Mouse (Mus musculus): ENCODE measurements at regions not wholly inside any gene's neighbourhood (a gene's known extent, or its start where the extent isn't known, plus 50 kb on each side); places are given as distances from the start of the nearest gene placed in this dataset.

DNA sequence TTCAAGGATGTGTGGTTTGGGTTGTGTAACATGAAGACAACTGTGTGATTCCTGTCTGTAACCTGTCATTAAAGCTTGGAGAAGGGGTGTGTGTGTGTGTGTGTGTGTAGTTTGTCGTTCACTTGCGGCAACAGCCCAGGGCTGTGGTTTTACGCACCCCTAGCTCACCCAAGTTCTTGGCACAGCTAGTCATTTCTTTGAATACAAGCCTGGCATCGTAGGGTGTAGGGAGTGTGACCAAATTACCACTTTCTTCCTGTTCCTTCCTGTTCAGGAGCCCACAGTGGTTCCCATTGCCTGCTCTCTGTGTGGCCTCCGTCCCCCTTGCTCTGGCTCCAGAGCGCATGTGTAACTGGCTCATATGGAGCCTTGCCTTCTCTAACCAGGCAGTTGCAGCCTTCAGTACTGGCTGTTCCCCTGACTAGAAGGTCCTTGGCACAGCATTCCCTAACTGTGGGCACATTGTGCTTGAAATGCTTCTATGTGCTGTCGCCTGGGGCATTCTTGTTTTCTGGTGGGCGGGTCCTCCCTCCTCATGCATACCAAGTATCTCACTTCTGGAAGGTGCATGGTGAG, 167.4 kb upstream of the Ubr2 start:
- DNase-seq: no peak

DNA sequence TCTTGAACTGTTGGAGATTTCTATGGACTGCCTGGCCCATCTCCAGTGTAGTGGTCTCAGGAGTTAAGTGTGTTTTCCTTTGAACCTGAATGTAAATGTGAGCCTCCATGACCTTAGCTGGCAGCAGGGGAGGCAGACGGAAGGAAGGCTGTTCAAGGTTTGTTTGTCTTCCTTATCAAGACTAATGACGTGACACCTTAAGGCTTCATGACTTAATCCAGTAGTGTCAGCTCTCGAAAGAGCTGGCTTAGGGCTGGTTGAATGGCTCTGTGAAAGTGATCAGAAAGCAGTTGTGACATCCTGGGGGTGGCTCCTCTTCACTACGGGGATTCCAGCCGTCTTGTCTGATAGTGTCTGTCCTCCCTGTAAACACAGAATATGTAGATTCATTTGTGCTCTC, 166.0 kb upstream of the Ubr2 start:
- DNase-seq: no peak

DNA sequence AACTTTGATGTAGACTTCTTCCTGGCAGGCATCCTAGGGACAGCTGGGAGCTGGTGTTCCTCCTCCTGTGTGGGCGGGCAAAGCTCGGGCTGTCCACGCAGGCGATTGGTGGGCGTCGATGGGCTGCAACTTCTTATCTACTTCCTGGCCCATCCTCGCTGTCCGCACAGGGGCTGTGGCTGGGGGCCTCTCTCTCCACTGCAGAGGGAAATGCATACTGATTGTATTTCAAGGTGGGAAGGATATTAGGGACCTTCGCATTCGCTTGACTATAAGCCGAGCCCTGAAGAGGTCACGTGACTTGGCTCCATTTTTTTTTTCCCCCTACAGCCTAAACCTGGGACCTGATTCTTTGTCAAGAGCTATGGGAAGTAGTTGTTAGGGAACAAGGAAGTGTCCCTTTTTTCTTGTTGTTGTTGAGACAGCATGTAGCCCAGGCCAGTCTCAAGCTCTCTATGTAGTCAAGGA, 164.4 kb upstream of the Ubr2 start:
- DNase-seq: peak; percentile 89 to 94

DNA sequence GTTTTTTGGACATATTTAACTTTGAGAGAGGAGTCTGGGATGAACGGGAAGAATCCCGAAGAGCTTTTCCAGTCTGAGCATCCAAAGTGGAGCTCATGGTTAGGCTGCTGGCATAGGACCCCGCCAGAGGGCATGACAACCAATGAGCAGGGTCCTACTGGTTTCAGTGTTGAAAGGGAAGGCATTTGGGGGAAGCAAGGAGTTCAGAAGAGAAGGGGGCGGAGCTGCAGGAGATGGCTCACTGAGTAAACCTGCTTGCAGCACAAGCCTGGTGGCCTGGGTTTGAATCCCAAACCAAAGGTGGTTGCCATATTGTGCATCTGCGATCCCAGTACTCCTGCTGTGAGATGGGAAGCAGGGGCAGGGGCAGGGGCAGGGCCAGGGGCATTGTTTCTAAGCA, 161.4 kb upstream of the Ubr2 start:
- no peak for DNase-seq

DNA sequence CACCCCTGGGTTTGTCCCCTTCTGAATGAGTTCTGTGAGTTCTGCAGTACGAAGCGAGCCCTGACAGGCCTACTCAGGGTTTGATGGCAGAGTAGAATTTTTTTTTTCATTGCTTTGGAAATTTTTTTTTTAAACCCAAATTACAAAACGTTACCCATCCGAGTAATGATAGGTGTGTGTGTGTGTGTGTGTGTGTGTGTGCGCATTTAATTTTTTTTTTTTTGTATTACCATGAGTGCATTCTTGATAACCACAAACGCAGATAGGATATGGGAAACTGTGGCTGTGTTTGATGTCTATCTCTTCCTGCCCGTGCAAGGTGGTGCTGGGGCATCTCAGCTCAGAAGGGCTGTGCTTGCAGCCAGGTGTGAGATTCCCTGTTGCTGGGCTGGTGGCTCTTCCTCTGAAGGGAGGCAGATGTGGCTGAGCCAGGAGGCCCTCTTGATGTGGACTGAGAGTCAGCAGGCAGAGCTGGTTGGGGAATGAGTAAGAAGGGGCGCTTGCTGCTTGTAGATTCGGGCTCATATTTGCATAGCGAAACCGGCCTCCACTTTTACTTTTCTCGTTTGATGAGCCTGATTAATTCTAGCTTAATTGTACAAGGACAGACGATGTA, 160.7 kb upstream of the Ubr2 start:
- DNase-seq: no peak

DNA sequence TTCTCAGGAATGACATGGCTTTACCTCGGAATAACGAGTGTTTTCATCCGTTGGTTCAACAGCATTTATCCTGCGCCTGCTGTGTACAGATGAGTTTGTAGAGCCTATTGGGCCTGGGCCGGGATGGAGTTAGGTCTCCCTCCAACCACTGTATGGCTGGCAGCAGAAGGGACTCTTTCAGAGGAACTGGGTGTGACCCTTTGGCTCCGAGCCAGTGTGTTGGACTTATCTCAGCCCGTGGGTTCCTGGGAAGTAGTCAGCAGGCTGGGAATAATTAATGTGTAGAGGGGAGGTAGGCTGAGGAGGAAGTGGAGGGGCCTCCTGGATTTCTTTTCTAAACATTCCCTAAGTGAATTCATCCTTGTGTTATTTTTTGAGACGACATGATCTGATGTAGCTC, 157.7 kb upstream of the Ubr2 start:
- peak; percentile 82 to 88 for DNase-seq

DNA sequence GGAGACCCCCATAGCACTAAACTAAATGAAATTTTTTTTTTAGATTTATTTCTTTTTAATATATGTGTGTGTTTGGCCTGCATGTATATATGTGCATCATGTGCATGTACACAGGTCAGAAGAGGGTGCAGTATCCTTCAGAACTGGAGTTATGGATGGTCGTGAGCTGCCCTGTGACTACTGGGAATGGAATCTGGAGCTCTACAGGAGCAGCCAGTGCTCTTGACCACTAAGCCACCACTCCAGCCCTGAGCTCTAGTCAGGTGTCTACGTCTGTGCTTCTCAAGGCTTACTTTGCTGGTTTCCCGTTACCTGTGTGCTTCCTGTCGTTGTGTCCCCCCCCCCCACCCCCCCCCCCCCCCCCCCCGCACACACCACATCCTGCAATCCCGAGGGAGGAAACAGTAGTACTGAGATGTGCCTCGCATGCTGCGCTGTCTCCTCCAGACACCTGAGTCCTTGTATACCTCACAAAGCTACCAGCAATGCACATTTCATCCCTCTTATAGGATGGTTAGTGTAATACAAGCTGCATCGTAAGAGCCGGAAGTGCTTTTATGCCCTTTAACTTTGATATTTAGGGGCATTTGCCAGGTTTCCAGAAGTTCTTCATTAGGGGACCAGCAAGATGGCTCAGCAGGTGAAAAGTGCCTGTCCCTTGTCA, 153.5 kb upstream of the Ubr2 start:
- DNase-seq: no peak

DNA sequence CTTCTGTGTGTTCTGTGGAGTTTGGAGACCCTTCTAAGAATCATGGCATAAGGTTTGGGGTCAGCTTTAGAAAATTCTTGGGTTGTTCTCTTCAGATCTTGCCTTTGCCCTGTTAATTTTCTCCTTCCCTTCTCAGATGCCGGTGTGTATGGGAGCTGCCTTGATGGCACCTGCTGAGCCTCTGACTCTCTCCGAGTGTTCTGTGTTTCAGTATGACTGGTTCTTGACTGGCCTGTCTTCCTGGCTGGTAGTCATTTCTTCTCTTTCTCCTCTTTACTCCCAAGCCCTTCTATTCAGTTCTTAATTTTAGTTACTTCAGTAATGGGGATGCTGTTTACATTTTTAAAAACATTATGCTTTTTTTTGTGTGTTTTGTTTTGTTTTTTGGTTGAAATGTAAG, 152.1 kb upstream of the Ubr2 start:
- no peak for DNase-seq

DNA sequence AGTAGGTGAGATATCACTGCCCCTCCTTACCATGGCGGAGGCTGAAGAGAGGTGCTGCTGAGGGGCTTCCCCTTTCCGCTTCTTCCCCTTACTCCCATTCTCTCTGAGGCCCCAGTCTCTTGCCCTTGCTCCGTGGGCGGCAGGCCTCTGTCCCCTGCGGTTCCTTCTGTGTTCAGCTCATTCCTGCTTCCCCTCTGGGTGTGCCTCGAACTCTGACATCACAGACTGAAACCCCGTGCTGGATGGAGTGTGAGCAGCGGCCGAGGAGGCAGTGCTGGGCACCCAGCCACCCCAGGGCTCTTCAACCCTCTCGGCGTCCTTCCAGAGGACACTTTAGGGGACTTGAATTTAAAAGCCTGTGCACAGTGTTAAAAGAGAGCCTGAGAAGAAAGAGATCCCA, 145.9 kb upstream of the Ubr2 start:
- peak; percentile 75 to 84 for DNase-seq

DNA sequence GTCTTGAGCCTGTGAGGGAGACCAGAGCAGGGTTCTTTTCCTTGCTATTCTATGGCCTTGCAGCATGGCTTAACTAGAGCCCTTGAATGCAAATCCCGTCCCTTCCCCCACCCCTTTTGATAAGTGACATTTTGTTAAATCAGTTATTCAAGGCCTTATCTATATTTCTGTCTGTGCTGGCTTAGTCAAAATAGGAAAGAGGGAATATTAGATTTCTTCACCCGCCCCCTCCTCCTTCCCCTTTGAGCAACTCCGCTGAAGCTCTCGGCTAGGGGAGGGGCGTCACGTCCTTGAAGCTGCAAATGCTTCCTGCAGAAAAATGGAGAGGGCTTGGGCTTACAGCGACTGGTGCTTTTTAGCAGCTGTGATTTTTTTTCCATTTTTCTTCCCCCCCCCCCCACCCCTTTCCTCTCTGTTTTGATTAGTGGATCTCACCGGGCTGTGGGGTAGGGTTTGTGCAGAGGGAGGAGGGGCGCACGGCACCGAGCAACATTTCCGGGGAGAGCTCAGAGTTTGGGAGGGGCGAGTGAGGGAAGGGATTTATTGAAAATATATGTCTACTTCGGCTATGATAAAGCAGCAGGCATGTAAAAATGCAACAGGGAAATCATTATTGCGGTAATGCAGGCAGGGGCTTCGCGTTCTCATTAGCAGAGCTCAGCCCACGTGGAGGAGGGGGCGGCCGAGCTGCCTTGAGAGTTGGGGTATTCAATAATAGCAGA, 141.4 kb upstream of the Ubr2 start:
- DNase-seq: peak in 1 of 2 experiments; percentile 50

DNA sequence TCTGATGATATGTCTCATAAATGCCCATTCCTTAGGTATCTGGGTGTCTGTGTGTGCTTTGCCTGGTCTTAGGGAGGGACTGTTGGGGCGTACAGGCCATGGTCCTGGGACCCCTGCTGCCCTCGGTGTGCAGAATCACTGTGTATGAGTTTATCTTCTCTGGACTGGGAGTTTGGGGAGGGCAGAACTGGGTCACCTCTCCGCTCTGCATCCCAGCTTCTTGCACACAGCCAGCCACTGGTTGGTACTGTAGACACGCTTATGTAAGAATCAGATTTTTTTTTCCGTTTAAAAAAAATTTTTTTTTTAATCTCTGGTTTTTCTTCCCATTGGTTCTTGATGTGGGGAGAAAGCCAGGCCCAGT, 140.8 kb upstream of the Ubr2 start:
- peak in 1 of 2 experiments; percentile 18 for DNase-seq

DNA sequence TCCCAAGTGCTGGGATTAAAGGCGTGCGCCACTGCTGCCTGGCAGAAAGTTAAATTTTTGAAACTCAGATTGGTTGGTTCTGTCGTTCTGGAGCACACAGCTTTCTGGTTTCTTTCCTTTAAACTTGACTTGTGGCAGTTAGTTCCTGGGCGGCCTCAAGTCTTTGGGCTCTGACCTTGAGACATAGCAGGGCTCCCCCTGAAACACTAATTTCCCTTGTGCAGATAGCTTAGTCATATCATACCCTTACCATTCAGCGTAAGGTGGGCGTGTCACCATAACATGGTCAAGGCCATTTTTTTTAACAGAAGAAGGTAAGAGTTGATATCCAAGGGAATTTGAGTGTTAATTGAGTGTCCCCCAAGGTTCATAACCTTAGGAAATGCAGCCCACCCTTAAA, 140.3 kb upstream of the Ubr2 start:
- DNase-seq: no peak

DNA sequence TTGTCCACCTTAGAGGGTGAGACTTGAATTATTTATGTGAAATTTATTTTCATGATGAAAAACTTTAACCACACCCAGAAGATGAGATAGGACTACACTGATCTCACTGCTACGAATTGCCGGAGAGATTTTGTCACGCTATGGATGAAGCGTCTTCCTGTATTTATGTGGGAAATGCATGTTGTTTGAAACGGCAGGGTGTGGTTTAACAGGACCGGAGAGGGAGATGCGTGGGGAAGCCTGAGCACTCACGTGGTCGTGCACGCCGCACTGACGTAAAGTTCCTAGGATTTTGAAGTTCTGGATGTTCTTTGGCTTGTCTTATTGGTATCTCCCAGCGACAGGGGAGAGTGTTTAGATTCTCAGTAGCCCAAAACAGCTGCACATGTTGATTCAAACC, 139.3 kb upstream of the Ubr2 start:
- peak; percentile 50 to 53 for DNase-seq

DNA sequence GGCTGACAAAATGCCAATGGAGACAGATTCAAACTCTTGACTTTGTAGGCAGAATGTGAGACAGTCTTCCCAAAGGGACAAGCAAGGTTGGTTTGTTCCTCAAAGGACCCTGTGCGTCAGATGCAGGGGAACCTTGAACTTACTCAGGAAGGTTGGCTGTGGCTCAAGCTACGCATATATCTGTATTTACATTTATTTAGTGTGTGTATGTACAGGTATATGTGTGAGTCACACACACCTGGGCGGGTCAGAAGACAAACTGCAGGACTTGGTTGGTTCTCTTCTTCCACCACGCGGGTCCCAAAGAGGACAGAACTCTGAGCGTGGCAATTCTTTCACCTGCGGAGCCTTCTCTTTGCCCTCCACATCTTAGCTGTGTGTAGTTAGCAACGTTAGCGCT, 138.8 kb upstream of the Ubr2 start:
- peak in 1 of 2 experiments; percentile 6 for DNase-seq

DNA sequence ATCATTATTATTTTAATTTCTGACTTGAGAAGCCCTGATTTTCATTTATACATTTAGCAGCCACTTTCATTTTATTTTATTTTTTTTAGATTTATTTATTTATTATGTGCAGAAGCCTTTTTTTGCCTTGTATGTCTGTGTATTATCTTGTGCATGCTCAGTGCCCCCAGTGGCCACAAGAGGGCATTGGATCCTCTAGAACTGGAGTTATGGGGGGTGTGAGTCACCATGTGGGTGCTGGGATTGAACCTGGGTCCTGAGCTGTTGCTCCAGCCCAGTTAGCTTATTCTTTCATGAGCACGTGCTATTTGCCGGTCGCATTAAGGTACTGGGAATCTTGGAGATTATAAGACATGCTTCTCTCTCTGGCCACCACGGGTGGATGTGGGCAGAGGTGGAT, 136.3 kb upstream of the Ubr2 start:
- DNase-seq: peak in 1 of 2 experiments; percentile 40

DNA sequence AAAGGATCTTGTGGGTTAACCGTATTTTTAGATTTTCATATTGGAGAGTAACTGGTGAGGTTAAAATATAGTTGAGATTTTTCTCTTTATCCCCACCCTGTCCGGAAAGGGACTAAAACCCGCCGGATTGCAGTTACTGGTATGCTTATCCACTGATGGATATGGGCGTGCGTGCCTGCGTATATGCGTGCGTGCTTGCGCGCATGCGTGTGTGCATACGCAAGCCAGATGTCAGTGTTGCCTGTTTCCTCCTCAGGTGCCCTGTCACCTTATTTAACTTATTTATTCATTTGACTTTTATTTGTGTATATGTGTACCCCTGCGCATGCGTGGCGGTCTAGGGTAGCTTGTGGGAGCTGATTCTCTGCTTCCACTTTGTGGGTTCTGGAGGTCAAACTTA, 135.2 kb upstream of the Ubr2 start:
- no peak for DNase-seq

DNA sequence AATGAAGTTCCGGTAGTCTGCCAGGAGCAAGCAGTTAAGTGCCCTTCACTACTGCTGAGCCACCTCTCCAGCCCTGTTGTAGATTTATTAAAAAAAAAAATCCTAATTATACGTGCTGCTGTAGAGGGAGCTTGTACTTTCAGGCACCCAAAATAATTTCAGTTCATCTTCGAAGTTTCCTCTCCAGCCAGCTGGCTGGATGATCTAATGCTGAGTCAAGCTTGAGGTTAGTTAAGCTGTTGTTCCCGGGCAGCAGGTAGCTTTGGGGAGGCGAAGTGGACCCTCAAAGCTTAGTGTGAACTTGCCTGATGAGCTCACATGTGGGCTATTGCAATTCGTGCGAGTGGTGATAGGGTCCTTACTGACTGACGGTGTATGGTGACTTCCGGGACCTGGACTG, 134.6 kb upstream of the Ubr2 start:
- no peak for DNase-seq

DNA sequence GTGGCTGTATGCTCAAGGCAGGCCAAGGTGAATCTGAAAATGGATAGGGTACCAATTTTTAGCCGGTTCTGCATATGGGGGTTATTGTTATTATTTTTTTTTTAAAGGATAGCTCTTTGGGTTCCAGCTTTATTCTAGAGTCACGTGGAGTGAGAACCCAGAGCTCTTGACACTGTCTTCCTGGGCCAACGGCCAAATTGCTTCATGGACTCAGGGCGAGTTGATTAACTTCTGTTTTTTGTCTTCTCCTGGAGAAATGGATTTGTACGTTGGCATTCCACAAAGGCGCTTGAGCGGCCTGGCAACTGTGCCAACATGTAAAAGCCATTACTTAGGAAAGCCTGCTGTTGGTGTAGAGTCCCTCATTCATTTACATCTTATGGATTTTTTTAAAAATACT, 134.1 kb upstream of the Ubr2 start:
- DNase-seq: peak; percentile 47 to 61

DNA sequence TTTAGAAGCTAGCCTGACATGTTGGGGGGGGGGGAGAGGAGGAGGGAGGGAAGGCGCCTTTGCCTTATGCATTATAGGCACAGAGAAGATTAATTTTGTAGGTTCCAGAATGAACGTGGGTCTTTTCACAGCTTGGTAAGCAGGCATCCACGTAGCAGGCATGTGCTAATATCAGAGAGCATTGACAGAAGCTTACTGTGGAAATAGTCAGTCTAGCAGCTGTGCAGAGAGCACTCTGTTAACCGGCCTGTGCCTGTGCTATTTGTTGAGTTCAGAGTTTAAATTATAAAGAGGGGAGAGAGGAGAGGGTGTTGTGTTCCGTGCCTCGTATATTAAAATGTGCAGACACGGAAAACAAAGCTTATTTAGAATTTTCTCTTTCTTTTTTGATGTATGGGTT, 133.5 kb upstream of the Ubr2 start:
- no peak for DNase-seq

DNA sequence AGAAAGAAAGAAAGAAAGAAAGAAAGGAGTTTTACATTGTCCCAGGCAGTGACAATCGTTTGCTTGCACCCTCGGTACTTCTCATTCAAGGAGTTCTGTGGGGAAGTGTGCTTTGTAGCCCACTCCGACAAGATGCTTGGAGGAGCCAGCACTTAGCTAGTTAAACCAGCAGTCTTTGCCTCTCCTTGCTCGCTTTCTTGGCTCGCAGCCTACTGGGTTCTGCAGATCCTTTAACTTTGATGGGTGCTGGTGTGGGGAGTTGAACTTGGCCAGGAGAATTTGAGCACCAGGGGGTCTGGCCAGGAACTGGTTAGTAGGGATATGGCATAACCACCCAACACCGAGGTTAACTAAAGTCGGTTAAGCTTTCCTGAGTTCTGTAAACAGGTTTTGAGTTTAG, 132.5 kb upstream of the Ubr2 start:
- DNase-seq: peak in 1 of 2 experiments; percentile 43

DNA sequence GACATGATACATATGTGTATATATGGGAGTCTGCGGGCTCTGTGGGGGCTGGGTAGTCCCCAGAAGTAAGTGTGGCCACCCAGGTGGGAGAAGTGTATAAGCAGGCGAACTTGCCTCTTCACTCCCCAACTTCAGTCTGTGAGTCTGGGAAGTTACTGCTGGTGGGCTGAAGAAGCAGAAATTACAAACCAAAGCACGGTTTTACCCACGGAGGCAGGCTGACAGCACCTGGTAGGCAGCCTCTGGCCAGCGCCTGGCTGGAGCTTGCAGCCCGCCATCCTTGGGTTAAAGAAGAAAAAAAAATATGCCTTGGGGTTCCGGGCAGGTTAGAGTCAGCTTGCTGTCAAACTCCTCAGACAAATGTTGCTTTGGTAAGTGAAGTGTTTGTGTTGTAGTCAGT, 131.9 kb upstream of the Ubr2 start:
- DNase-seq: no peak

DNA sequence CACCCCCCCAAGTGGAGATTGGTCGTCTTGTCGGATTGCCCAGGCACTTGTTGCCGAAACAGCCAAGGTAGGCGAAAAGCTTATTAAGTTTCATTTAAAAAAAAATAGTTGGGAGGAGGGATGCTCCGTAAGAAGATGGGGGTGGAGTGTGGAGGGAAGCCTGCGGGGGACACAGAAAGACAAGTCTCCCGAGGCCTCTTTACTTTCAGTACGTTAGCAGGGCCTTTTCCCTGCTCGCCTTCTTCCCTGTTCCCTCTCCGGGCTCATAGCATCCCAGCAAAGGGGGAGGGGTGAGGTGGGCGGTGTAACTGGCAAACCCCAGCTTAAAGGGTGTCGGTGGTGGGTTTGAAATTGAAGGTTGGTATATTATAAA, 131.5 kb upstream of the Ubr2 start:
- peak in 1 of 2 experiments; percentile 45 for DNase-seq

DNA sequence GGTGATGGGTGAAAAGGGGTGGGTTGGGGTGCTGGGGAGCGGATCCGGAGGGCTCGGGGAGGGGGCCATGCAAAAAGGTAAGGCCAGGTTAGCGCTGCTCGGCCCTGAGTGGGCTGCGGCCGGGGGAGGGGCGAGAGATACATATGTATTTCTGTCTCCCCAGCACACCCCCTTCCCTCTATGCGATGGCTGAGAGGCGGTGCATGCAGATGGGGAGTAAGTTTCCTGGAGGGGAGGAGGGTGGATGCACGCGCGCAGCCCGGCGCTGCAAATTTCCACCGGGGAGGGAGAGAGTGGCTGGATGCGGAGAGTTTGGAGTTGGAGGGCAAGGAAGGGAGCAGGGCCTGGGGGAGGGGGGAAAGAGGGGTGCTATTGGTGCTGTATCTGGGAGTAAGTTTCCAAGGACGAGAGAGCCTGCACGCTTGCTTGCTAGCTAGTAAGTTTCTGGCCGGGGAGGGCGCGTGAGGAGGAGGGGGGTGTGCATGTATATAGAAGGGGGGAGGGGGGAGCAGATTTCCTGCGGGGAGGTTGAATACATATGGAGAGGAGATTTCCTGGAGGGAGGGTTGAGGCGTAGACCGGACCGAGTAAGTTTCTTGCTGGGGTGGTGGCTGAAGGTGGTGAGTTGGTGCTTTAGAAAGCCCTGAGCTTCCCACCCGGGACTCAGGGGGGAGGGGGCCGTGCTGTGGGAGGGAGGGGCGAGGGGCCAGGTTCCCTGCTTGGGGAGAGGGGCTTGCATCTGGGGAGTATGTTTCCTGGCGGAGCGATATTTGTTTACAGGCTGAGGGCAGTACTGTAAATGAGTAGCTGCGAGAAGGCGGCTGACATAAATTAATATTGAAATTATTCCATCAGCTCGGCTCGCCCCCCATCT, 130.8 kb upstream of the Ubr2 start:
- peak; percentile 78 to 84 for DNase-seq

Measured in lung, postnatal 4 days (tissue).